Mouse (Mus musculus) MN1 (cell line): ENCODE results near the gene Dcaf5.

ENCODE experiments used
- DNase-seq: peaks from one replicate; pipeline ENCODE4 v3.0.0-alpha.2; 2016; ENCODE audit warnings: low spot score

Dcaf5 gene

DNA sequence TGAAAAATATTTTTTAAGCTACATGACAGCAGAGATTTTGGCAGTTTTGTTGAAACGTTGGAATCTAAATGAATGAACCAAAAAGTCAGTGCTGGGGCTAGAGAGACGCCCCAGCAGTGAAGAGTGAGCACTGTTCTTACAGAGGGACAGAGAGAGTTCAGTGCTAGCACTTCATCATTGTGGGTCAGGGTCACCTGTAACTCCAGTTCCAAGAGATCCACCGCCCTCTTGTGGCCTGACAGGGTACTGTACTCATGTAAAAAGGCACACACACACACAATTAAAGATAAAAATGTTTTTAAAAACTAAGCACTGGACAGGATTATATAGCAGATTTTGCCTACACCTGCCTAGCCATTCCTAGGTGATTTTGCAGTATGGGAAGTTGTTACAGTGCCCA lies 29.8 kb downstream of the Dcaf5 start:
- DNase-seq = no peak

GRCm38 (mm10) chr12:80404139-80404538 lies 32.3 kb downstream of the Dcaf5 start:
- DNase-seq = no peak

GRCm38 (mm10) chr12:80399147-80399546 lies 37.3 kb downstream of the Dcaf5 start:
- no peak for DNase-seq

DNA sequence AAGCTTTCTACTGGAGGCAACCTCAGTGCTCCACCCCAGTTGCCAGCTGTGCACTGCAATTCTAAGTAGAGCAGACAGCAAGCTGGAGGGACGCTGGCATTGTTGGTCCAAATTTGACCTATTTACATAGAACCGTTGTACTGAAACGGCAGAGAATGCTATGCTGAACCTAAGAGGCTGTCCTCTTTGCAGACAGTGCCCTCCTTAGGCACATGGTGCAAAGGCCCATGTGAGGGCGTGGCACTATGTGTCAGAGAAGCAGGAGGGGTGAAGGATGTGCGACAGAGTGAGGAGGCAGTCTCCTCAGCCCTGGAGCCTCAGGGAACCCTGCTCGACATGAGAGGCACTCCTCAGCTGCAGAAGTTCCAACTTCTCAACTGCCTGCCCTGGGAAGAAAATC lies 40.0 kb downstream of the Dcaf5 start:
- no peak for DNase-seq

GRCm38 (mm10) chr12:80395270-80395669 lies 41.1 kb downstream of the Dcaf5 start:
- DNase-seq = no peak

GRCm38 (mm10) chr12:80394045-80394444 lies 42.4 kb downstream of the Dcaf5 start:
- no peak for DNase-seq

DNA sequence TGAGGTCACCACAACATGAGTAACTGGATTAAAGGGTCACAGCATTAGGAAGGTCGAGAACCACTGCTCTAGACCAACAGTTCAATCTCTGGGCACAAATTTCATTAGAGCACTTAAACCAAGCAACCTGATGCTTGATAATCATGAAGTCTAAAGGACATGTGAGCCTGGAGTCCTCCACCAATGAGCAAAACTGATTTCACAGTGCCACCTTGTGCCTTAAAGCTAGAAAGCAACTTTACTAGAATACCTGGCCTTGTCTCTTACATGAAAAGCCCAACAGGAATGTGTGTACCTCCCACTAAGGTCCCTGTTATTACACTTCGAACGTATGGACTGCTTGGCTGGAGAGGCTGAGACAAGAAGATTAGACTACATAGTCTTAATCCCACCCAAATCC lies 47.0 kb downstream of the Dcaf5 start:
- peak; percentile 79 for DNase-seq

DNA sequence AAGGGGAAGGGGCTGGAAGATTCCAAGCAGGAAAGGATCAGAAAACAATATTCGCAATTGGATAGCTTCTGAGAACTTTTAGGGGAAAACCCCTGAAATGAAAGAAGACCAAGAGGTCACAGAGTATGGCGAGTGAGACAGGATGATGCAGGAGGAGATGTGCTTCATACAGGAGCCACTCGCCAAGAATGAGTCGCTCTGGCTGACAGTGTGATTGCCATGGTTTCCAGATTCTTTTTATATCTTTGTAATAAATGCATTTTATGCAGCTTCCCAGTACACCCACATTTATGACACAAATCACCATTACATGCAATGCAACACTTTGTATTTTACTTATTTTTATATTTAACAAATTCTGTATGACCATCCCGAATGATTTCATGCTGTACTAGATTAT lies 49.1 kb downstream of the Dcaf5 start:
- DNase-seq = no peak

- no peak for DNase-seq
These were observed 51.0 kb downstream of the Dcaf5 start for GRCm38 (mm10) chr12:80385361-80385760.

GRCm38 (mm10) chr12:80383478-80383877 lies 52.9 kb downstream of the Dcaf5 start:
- DNase-seq = no peak

DNA sequence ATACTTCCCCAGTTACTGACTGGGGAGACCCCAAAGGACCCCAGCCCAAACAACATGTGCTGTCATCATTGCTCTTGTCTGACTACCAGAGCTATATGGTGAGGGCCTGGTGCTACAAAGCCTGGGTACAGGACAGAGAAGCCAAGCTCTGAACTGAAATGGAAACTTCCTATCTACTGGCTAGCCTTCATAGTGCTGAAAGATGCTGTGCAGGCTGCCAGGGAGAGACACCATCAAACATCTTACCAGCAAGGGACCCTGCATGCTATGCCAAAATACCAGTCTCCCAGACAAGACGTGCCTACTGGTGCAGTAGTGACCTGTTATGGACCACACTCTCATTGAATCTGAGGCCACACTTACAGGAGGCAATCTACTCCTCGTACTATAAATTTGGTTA lies 53.6 kb downstream of the Dcaf5 start:
- DNase-seq = no peak

DNA sequence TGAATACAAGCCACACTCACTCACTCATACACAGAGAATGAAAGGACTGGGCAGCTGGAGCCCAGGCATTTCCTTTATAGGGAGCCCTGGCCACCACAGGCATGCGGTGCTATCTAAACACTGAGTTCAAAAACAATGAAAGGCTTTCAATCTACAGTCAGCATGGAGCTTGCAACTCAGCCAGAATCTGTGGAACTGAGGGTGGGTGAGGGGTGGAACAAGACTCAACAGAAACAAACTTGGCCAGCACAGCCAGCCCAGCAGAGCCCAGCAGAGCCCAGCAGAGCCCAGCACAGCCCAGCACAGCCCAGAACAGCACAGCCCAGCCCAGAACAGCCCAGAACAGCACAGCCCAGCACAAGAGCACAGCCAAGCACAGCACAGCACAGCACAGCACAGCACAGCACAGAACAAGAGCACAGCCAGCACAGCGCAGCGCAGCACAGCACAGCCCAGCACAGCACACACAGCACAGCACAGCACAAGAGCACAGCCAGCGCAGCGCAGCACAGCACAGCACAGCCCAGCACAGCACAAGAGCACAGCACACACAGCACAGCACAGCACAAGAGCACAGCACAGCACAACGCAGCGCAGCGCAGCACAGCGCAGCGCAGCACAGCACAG lies 56.5 kb downstream of the Dcaf5 start:
- DNase-seq = no peak

GRCm38 (mm10) chr12:80379393-80379792 lies 57.0 kb downstream of the Dcaf5 start:
- DNase-seq = no peak

DNA sequence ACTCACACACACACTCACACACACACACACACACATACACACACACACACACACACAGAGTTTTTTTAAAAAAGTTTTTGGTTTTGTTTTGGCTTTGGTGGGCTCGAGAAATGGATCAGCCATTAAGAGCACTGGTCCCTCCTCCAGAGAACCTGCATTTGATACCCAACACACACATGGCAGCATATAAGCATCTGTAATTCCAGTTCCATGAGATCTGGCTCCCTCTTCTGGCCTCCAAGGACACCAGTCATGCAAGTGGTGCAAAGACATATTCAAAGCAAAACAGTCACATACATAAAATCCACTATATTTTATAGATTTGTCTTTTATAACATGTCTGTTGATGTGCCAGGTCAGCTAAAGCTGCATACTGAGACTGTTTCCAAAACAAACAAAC lies 58.8 kb downstream of the Dcaf5 start:
- peak; percentile 72 for DNase-seq

DNA sequence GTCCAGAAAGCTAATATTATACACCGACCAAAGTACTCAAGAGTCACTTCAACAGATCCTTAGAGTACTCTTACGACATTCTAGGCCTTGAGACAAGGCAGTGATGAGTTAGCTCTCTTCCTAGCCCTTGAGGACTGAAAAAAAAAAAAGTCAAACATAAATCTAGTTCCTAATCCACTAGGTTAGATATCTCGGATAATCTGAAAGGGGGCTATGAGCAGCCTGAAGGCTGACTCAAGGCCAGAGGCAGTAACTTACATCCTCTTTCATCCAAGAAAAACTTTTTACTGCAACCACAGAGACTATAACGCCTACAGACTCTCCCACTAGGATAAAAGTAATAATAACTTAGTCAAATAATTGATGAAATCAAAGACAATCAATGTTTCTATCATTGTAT lies 60.7 kb downstream of the Dcaf5 start:
- no peak for DNase-seq

DNA sequence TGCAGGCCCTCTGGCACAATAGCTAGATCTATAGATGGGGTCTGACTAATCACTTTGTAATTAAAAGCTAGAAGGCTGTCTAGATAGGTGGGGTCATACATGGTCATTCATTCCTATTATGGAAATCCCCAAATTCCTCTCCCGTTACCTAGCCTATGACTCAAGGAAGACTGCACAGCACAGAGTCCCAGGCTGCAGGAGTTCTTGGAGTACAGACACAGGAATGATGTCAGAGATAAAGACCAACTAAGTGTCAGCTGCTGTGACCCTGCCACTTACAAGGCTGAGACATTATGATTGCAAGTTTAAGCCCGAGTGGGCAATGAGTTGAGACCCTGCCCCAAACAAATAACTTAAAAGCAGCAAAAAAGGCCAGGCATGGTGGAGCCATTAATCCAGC lies 61.7 kb downstream of the Dcaf5 start:
- DNase-seq = peak; percentile 26

DNA sequence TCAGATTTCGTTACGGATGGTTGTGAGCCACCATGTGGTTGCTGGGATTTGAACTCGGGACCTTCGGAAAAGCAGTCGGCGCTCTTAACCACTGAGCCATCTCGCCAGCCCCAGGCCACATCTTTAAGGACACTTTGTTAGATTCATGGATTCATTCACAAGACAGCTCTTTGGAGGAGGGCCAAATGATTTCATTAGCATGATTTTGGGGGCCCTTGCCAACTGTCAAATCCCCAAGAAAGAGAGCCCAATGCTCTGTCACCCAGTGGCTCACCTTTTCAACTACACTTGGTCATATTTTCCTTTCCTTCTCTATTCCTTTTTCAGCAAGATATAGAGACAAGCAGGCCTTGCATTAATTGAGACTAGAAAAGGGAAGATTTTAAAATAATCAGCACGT lies 63.5 kb downstream of the Dcaf5 start:
- DNase-seq = no peak

- no peak for DNase-seq
These were observed 69.2 kb downstream of the Dcaf5 start for GRCm38 (mm10) chr12:80367227-80367626.

GRCm38 (mm10) chr12:80366004-80366480 lies 70.4 kb downstream of the Dcaf5 start:
- DNase-seq = peak; percentile 64

DNA sequence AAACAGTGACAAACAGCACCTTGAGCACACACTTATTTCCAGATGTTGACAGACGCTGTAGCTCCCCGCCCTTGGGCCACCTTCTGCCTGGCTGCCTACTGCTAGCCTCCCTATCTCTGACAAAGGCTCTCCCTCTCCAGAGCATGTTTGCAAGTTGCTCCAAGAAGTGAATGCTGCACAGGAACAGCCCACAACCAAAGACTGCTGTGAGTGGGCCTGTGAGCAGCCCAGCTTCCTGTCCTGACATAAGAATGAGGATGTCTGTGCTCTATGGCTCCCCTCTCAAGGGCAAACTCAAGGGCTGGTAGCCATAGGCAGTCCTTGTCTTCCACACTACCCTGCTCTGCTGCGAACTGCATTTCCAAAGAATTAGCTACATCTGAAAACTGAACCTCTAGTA lies 71.1 kb downstream of the Dcaf5 start:
- no peak for DNase-seq

DNA sequence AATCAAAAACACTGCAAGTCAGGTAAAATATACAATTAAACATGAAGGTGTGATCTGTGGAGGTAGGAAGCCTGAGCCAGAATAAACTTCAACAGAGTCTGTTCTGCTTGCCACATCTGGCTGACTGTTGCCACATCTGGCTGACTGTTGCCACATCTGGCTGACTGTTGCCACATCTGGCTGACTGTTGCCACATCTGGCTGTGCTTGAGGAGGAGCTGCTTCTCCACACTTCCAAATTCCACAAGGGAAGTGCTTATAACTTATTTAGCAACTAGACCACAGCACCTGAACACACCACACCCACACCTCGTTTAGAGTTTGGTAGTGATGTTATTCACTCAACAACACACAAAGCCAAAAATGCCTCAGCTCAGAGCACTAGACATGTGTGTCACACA lies 74.7 kb downstream of the Dcaf5 start:
- DNase-seq = no peak

DNA sequence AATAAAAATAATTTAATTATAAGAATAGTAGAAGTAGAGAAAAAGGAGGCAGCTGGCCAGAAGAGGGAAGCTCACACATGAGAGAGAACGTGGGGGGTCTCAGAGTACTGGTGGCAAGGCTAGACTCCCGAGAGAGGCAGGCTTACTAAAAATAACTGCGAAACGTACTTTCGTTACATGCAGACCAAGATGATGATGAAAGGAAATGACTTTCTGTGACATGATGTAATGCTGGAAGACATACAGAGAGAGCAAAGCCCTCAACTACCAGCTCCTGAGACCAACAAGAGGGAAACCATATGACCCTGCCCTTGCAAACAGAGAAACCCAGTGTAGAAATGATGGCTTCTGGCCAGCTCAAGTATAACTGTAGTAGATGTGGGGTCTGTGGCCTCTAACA lies 76.1 kb downstream of the Dcaf5 start:
- DNase-seq = peak; percentile 24

- DNase-seq = peak; percentile 81
These were observed 91.6 kb downstream of the Dcaf5 start for GRCm38 (mm10) chr12:80344777-80345231.

DNA sequence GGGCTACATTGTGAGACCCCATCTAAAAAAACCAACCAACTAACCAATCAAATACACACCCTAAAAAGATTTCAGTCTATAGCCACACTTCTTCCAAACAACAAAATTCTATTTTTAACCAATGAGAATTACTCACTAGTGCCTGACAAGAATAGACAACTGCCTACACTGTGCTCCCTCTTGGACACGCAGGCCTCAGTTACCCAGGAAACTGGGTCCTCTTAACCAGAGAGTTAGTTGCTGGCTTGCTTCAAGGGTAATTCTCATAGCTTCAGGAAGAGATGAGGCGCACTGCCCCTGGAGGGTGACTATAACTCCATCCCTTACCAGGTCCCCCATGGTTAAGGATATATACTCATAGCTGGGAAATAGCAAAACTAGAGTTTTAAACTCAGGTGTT lies 95.5 kb downstream of the Dcaf5 start:
- DNase-seq = no peak
